8 mouse cellular contexts compared by ENCODE assay signal in genomic region chr13:83524902-83525715, GRCm38 (mm10). TPM values are rescaled to one million over a fixed set of nuclear protein-coding genes. Genes with fewer than 3 reads are reported as not detected.
DNase-seq lines count a peak whose midpoint lies in the region; ATAC-seq and TF ChIP-seq lines count a peak whose summit lies in the region.

No protein-coding gene starts in this region.

- peak overlapping the region; percentile 74 for H3K4me2 ChIP-seq in forebrain, embryonic 14.5 days (ENCODE audit: low read length)
- peak overlapping the region; percentile 83 for H3K4me2 ChIP-seq in limb, embryonic 11.5 days (ENCODE audit: low read depth, severe bottlenecking)
- peak overlapping the region; percentile 80 for H3K4me2 ChIP-seq in neural tube, embryonic 15.5 days

- TF ChIP-seq CTCF in cerebellum, adult 2 months (IDR thresholded peaks at IDR 0.05; ENCODE audit: borderline replicate concordance, insufficient read depth, low read depth, low read length) = no peak

- peak overlapping the region; percentile 53; the same call in 1 of the 2 replicates for H3K27ac ChIP-seq in cerebellum, adult 2 months (ENCODE audit: insufficient read depth, low read length)
- H3K27ac ChIP-seq in forebrain, embryonic 14.5 days (ENCODE audit: low read depth, low read length) = no peak overlapping the region
- H3K27ac ChIP-seq in limb, embryonic 11.5 days (replicated peaks; ENCODE audit: low read depth, low read length) = no peak overlapping the region
- peak overlapping the region; percentile 82 for H3K27ac ChIP-seq in neural tube, embryonic 15.5 days (replicated peaks)

- no peak for ATAC-seq in forebrain, embryonic 14.5 days
- no peak for ATAC-seq in limb, embryonic 11.5 days (ENCODE audit: insufficient number of reproducible peaks, low FRiP score, low TSS enrichment, low read depth)
- no peak for ATAC-seq in neural tube, embryonic 15.5 days (ENCODE audit: low FRiP score)

- WGBS in cerebellum, adult 2 months = 11% methylated on average over 7 of the region's 7 CpGs
- 18% methylated on average over 7 of the region's 7 CpGs for WGBS in forebrain, embryonic 14.5 days
- WGBS in limb, embryonic 11.5 days = 17% methylated on average over 7 of the region's 7 CpGs
- 15% methylated on average over 7 of the region's 7 CpGs for WGBS in neural tube, embryonic 15.5 days

- no peak for TF ChIP-seq POLR2A in cerebellum, adult 2 months (IDR thresholded peaks at IDR 0.05; ENCODE audit: borderline replicate concordance, insufficient read depth, low read length)

- peak overlapping the region; percentile 76 for H3K9ac ChIP-seq in forebrain, embryonic 14.5 days (ENCODE audit: low read length)
- peak overlapping the region; percentile 55 for H3K9ac ChIP-seq in limb, embryonic 11.5 days (ENCODE audit: low read length)
- peak overlapping the region; percentile 66; the same call in 1 of the 2 replicates for H3K9ac ChIP-seq in neural tube, embryonic 15.5 days (replicated peaks)

- no peaks in the 10 kb centered on the region for H3K27me3 ChIP-seq in cerebellum, adult 2 months (ENCODE audit: control insufficient read depth, insufficient read depth, low read length)
- H3K27me3 ChIP-seq in forebrain, embryonic 14.5 days (replicated peaks; ENCODE audit: control insufficient read depth, insufficient read depth, low read length) = no peaks in the 10 kb centered on the region
- no peaks in the 10 kb centered on the region for H3K27me3 ChIP-seq in limb, embryonic 11.5 days (ENCODE audit: control insufficient read depth, insufficient read depth, low read length)
- H3K27me3 ChIP-seq in neural tube, embryonic 15.5 days (replicated peaks) = no peaks in the 10 kb centered on the region

- no peaks in the 10 kb centered on the region; the same call in 1 of the 2 replicates for H3K4me1 ChIP-seq in cerebellum, adult 2 months (ENCODE audit: control insufficient read depth, insufficient read depth, low read length)
- H3K4me1 ChIP-seq in forebrain, embryonic 14.5 days (ENCODE audit: control insufficient read depth, insufficient read depth, low read length) = no peaks in the 10 kb centered on the region
- H3K4me1 ChIP-seq in limb, embryonic 11.5 days (ENCODE audit: control insufficient read depth, insufficient read depth, low read length) = no peaks in the 10 kb centered on the region
- H3K4me1 ChIP-seq in neural tube, embryonic 15.5 days = peaks cover 6% of the 10 kb centered on the region; the same call in 1 of the 2 replicates

- peak; percentile 21 to 27 for DNase-seq in cerebellum, adult 2 months
- DNase-seq in cerebellum, postnatal 10 days = no peak
- DNase-seq in B cell, adult 2 months = peak; percentile 40 to 43
- DNase-seq in forebrain, embryonic 14.5 days (ENCODE audit: low spot score) = no peak
- no peak for DNase-seq in limb, embryonic 11.5 days (ENCODE audit: low spot score)
- no peak for DNase-seq in layer of hippocampus, adult 8-10 months (ENCODE audit: low spot score in 2 of 2)
- no peak for DNase-seq in thymus, postnatal 25 days

- peak overlapping the region; percentile 99 for H3K4me3 ChIP-seq in cerebellum, adult 2 months (replicated peaks; ENCODE audit: insufficient read depth, low read depth, low read length)
- peak overlapping the region; percentile 65 for H3K4me3 ChIP-seq in forebrain, embryonic 14.5 days (ENCODE audit: low read depth, low read length)
- H3K4me3 ChIP-seq in limb, embryonic 11.5 days (ENCODE audit: low read depth, low read length) = peak overlapping the region; percentile 61
- peak overlapping the region; percentile 64 for H3K4me3 ChIP-seq in neural tube, embryonic 15.5 days (replicated peaks)

- no peaks in the 10 kb centered on the region for H3K9me3 ChIP-seq in forebrain, embryonic 14.5 days (replicated peaks; ENCODE audit: control insufficient read depth, low read length)
- no peaks in the 10 kb centered on the region for H3K9me3 ChIP-seq in limb, embryonic 11.5 days (ENCODE audit: control insufficient read depth, low read length)
- H3K9me3 ChIP-seq in neural tube, embryonic 15.5 days (replicated peaks) = no peaks in the 10 kb centered on the region

- H3K36me3 ChIP-seq in forebrain, embryonic 14.5 days (ENCODE audit: control insufficient read depth, insufficient read depth, low read length) = no peaks in the 10 kb centered on the region
- H3K36me3 ChIP-seq in limb, embryonic 11.5 days (ENCODE audit: control insufficient read depth, insufficient read depth, low read length) = no peaks in the 10 kb centered on the region
- H3K36me3 ChIP-seq in neural tube, embryonic 15.5 days = no peaks in the 10 kb centered on the region

RNA-seq across cellular contexts. Expression of gene Mef2c, which starts 21.3 kb away (rescaled TPM):
- 15.9 and 16.7 TPM in 2 replicates for polyA plus RNA-seq in cerebellum, adult 2 months (2012; rRNA removed)
- 99.4 and 180 TPM in 2 replicates for polyA plus RNA-seq in forebrain, embryonic 14.5 days (2014; fragmentation: Nextera tagmentation; extraction: Ambion mirVana)
- polyA plus RNA-seq in limb, embryonic 11.5 days (2014; fragmentation: Nextera tagmentation; extraction: Ambion mirVana) = 27.8 and 28.9 TPM in 2 replicates
- 29.7 and 30.8 TPM in 2 replicates for polyA plus RNA-seq in neural tube, embryonic 15.5 days (2015; fragmentation: Nextera tagmentation; extraction: Ambion mirVana)
- total RNA-seq in layer of hippocampus, adult 8-10 months (2022) = 100 to 1,000 TPM; 136 to 161 (median 142) TPM

Comparison
In these comparisons a context has a peak if more than half of its experiments do, and no peak if none do; other contexts are left out.
1. DNase-seq: peak in cerebellum, adult 2 months (2 of 2) and B cell, adult 2 months (2 of 2); none in cerebellum, postnatal 10 days (0 of 2), forebrain, embryonic 14.5 days (single experiment), limb, embryonic 11.5 days (single experiment), layer of hippocampus, adult 8-10 months (0 of 2) and thymus, postnatal 25 days (single experiment).
2. H3K27ac ChIP-seq: peak in cerebellum, adult 2 months (single experiment) and neural tube, embryonic 15.5 days (single experiment); none in forebrain, embryonic 14.5 days (single experiment) and limb, embryonic 11.5 days (single experiment).
3. Peak in every context shown above with its lines, with median percentiles within 50 percentile points of each other: H3K4me3 ChIP-seq, H3K4me2 ChIP-seq and H3K9ac ChIP-seq.